Mouse (Mus musculus) testis, adult 2 months (tissue): ENCODE measurements around the gene AC129217.1. TPM values are rescaled to one million over a fixed set of nuclear protein-coding genes. Genes with fewer than 3 reads are reported as not detected.
A peak's percentile ranks its signal among the peaks of the same experiment; 100 is the strongest.

Source experiments
- H3K27ac ChIP-seq: fragments of 200-500 bp; 2 replicates; pipeline ENCODE4 v1.5.1; 2012; ENCODE audit warnings: low read depth, low read length; ENCODE audit not compliant: control insufficient read depth, insufficient read depth
- H3K27me3 ChIP-seq: fragments of 200-500 bp; 2 replicates; pipeline ENCODE4 v1.6.1; 2012; ENCODE audit warnings: mild to moderate bottlenecking, low read length, moderate library complexity; ENCODE audit not compliant: control insufficient read depth, insufficient read depth
- H3K36me3 ChIP-seq: fragments of 200-500 bp; 2 replicates; pipeline ENCODE4 v1.6.1; 2012; ENCODE audit warnings: mild to moderate bottlenecking, low read length; ENCODE audit not compliant: control insufficient read depth, insufficient read depth
- H3K4me1 ChIP-seq: fragments of 200-500 bp; 2 replicates; pipeline ENCODE4 v1.6.1; 2012; ENCODE audit warnings: low read length; ENCODE audit not compliant: control insufficient read depth, insufficient read depth
- H3K4me3 ChIP-seq: fragments of 200-500 bp; 2 replicates; pipeline ENCODE4 v1.5.1; 2012; ENCODE audit warnings: low read depth, mild to moderate bottlenecking, low read length, moderate library complexity, mixed read lengths; ENCODE audit not compliant: control insufficient read depth
- CTCF ChIP-seq: fragments of 200-500 bp; IDR thresholded peaks from 2 replicates; pipeline ENCODE4 v1.5.1; 2012; ENCODE audit warnings: low read depth, mild to moderate bottlenecking, inconsistent platforms, low read length, moderate library complexity; ENCODE audit not compliant: control insufficient read depth, insufficient read depth, insufficient replicate concordance
- POLR2A ChIP-seq: fragments of 200-500 bp; IDR thresholded peaks from 2 replicates; pipeline ENCODE4 v1.6.1; 2012; ENCODE audit warnings: low read depth, mild to moderate bottlenecking, inconsistent platforms, low read length, moderate library complexity; ENCODE audit not compliant: control insufficient read depth
- polyA plus RNA-seq: library from polyadenylated mRNA; depleted of rRNA; stranded (reverse); fragments of >200 nt; gene quantifications from 2 replicates; pipeline ENCODE4 v1.2.3, GENCODE M21; 2012; rRNA removed

The AC129217.1 gene
- polyA plus RNA-seq, 1 experiment = 1.9 TPM

DNA sequence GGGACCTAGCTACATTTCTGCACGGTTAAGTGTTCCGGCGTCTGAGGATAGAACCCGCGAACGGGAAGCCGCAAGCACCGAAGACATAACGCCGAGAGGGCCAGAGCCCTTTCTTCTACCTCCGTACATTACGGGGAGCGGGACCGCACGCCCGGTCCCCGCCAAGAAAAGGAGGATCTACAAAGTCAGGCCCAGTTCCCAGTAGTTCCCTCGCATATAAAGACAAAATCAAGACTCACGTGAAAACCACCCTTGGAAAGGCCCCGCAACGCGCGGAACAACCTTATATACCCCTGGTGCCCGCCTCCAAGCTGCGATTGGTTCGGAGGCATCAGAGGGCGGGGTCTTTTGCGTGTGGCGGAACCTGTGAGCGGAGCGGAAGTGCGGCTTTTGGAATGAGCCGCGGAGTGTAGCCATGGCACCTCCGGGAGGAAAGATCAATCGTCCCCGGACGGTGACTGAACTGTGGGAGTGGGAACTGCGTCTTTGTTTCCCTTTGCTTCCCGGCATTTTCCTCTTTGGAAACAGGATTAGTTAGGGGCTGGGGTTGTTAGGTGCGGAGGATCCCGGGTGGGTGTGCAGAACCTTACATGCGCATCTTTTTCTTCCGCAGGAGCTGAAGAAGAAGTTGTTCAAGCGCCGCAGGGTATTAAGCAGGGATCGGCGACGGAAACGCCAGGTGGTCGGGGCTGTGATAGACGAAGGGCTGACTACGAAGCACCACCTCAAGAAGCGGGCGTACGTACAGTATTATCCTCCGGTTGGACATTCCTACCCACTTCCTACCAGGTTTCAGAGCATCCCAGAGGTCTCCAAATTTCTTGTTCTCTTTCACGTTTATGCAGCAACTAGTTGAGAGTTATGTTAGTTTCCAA, 59.2 kb downstream of the AC129217.1 start, which contains the start of the genes 1810009A15Rik and Gm49416:
Gene 1810009A15Rik, plus strand, starts transcription at position 343 of the 875 bp plus-strand sequence.
Gene Gm49416, plus strand, starts transcription at position 416 of the 875 bp plus-strand sequence.
- Histone ChIP-seq H3K27me3 (no peaks in the 10 kb centered on the region), H3K27ac (peak within 1 kb of the TSS; percentile 90), H3K4me1 (peaks cover 9% of the 10 kb centered on the region), H3K4me3 (peak within 1 kb of the TSS; percentile 98), H3K36me3 (no peaks in the 10 kb centered on the region)
- peak; percentile 94 for TF ChIP-seq POLR2A
- no peak for TF ChIP-seq CTCF

Other genes with a start within 250 kb of the AC129217.1 start
- 0.04 and 0.05 TPM in 2 replicates for gene Slc22a8, start 238.5 kb upstream of the AC129217.1 start, polyA plus RNA-seq
- gene Slc22a6, start 211.7 kb upstream of the AC129217.1 start, polyA plus RNA-seq = not detected in 2 replicates
- gene Chrm1, start 166.0 kb upstream of the AC129217.1 start, polyA plus RNA-seq = 0.58 and 0.99 TPM in 2 replicates
- 111 and 121 TPM in 2 replicates for gene Slc3a2, start 106.4 kb upstream of the AC129217.1 start, polyA plus RNA-seq
- 18.3 and 21.8 TPM in 2 replicates for gene Wdr74, start 93.9 kb upstream of the AC129217.1 start, polyA plus RNA-seq
- gene 1700092M07Rik, start 89.1 kb upstream of the AC129217.1 start, polyA plus RNA-seq = 670 and 676 TPM in 2 replicates
- gene Stx5a, start 88.4 kb upstream of the AC129217.1 start, polyA plus RNA-seq = 61.5 and 62.8 TPM in 2 replicates
- 166 and 174 TPM in 2 replicates for gene Nxf1, start 72.7 kb upstream of the AC129217.1 start, polyA plus RNA-seq
- 15.8 and 17.0 TPM in 2 replicates for gene Tmem223, start 58.8 kb upstream of the AC129217.1 start, polyA plus RNA-seq
- gene Tmem179b, start 55.3 kb upstream of the AC129217.1 start, polyA plus RNA-seq = 29.7 and 30.8 TPM in 2 replicates
- 28.1 and 36.2 TPM in 2 replicates for gene Taf6l, start 43.4 kb upstream of the AC129217.1 start, polyA plus RNA-seq
- gene Polr2g, start 31.2 kb upstream of the AC129217.1 start, polyA plus RNA-seq = 38.4 and 48.4 TPM in 2 replicates
- gene Zbtb3, start 27.2 kb upstream of the AC129217.1 start, polyA plus RNA-seq = 40.5 and 44.2 TPM in 2 replicates
- gene Ttc9c, start 10.4 kb upstream of the AC129217.1 start, polyA plus RNA-seq = 6.8 and 7.9 TPM in 2 replicates
- gene Hnrnpul2, start 9.8 kb upstream of the AC129217.1 start, polyA plus RNA-seq = 12.9 and 14.9 TPM in 2 replicates
- 743 and 750 TPM in 2 replicates for gene Bscl2, start 7.7 kb downstream of the AC129217.1 start, polyA plus RNA-seq
- 2.0 and 2.4 TPM in 2 replicates for gene Gng3, start 9.4 kb downstream of the AC129217.1 start, polyA plus RNA-seq
- gene Lrrn4cl, start 21.0 kb downstream of the AC129217.1 start, polyA plus RNA-seq = 0.37 and 0.40 TPM in 2 replicates
- gene Ubxn1, start 41.7 kb downstream of the AC129217.1 start, polyA plus RNA-seq = 83.7 and 92.2 TPM in 2 replicates
- gene Uqcc3, start 51.1 kb downstream of the AC129217.1 start, polyA plus RNA-seq = 40.0 and 41.0 TPM in 2 replicates
- gene Lbhd1, start 54.0 kb downstream of the AC129217.1 start, polyA plus RNA-seq = 1.1 and 1.9 TPM in 2 replicates
- not detected in 2 replicates for gene Gm49403, start 54.2 kb downstream of the AC129217.1 start, polyA plus RNA-seq
- 48.2 and 48.4 TPM in 2 replicates for gene 1810009A15Rik, start 59.1 kb downstream of the AC129217.1 start, polyA plus RNA-seq
- 1.1 TPM in 1 of 2 replicates, not detected in the other for gene Gm49416, start 59.2 kb downstream of the AC129217.1 start, polyA plus RNA-seq
- gene Ints5, start 63.2 kb downstream of the AC129217.1 start, polyA plus RNA-seq = 6.6 and 6.7 TPM in 2 replicates
- 49.9 and 57.0 TPM in 2 replicates for gene Ganab, start 68.3 kb downstream of the AC129217.1 start, polyA plus RNA-seq
- 19.5 and 20.4 TPM in 2 replicates for gene B3gat3, start 90.6 kb downstream of the AC129217.1 start, polyA plus RNA-seq
- gene Rom1, start 99.6 kb downstream of the AC129217.1 start, polyA plus RNA-seq = 11.6 and 13.7 TPM in 2 replicates
- gene Eml3, start 99.8 kb downstream of the AC129217.1 start, polyA plus RNA-seq = 4.9 and 5.7 TPM in 2 replicates
- 14.0 and 14.5 TPM in 2 replicates for gene Mta2, start 112.1 kb downstream of the AC129217.1 start, polyA plus RNA-seq
- 38.2 and 38.6 TPM in 2 replicates for gene Tut1, start 124.1 kb downstream of the AC129217.1 start, polyA plus RNA-seq
- 442 and 506 TPM in 2 replicates for gene Eef1g, start 137.3 kb downstream of the AC129217.1 start, polyA plus RNA-seq
- gene Ahnak, start 159.5 kb downstream of the AC129217.1 start, polyA plus RNA-seq = 1.6 and 2.3 TPM in 2 replicates